In the genomic region with DNA sequence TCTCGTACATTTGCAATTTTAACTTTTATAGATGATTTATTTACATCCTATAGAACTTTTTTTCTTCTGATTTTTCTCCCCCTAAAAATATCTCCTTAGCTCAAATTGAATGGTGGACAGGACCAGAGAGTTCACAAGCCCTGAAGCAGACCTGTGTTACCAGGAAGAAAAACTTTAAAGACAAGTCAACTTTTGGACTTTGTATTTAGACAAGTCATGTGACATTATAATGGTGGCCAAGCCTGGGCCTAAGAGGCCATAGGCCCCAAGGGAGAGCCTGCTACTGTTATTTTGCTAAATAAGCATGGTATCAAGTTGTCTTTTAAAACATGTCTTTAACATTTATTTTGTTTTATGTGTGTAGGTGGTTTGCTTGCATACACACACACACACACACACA, we compare ENCODE assay signal across 21 mouse cellular contexts.
DNase-seq lines count a peak whose midpoint lies in the region; ATAC-seq and TF ChIP-seq lines count a peak whose summit lies in the region.
"Had no signal": no experiment of that assay in that cellular context is flagged by ENCODE, and none has a peak within 500 bp of the region (broad histone marks: within the 10 kb centered on the region; RNA-seq: fewer than 3 reads in every experiment).

No protein-coding gene starts in this region.

- 74% methylated on average over 1 of the region's 1 CpGs for whole genome bisulfite sequencing in kidney, embryonic 16.5 days
- 84% methylated on average over 1 of the region's 1 CpGs for WGBS in intestine, embryonic 15.5 days
- 78% methylated on average over 1 of the region's 1 CpGs for WGBS in intestine, embryonic 16.5 days
- 58% methylated on average over 1 of the region's 1 CpGs for whole genome bisulfite sequencing in large intestine, adult 2 months

- no peak overlapping the region for H3K4me3 ChIP-seq in kidney, embryonic 16.5 days (ENCODE audit: low read length)
- H3K4me3 ChIP-seq in intestine, embryonic 15.5 days (replicated peaks): no peak overlapping the region
- no peak overlapping the region for H3K4me3 ChIP-seq in intestine, embryonic 16.5 days (ENCODE audit: low read length)
- no peak overlapping the region for H3K4me3 ChIP-seq in gastrocnemius, adult 2 months
- H3K4me3 ChIP-seq: embryonic facial prominence, embryonic 10.5 days; embryonic facial prominence, embryonic 12.5 days; forebrain, embryonic 10.5 days; forebrain, embryonic 12.5 days had no signal

- H3K4me1 ChIP-seq in kidney, embryonic 16.5 days (ENCODE audit: insufficient read depth, low read length): peaks cover 15% of the 10 kb centered on the region; the same call in 1 of the 2 replicates
- H3K4me1 ChIP-seq in intestine, embryonic 15.5 days (replicated peaks): peaks cover 13% of the 10 kb centered on the region; the same call in 1 of the 2 replicates
- peaks cover 13% of the 10 kb centered on the region for H3K4me1 ChIP-seq in intestine, embryonic 16.5 days (ENCODE audit: control insufficient read depth, insufficient read depth, low read length)

- H3K4me2 ChIP-seq in kidney, embryonic 16.5 days (replicated peaks; ENCODE audit: low read depth, low read length): no peak overlapping the region
- H3K4me2 ChIP-seq in intestine, embryonic 15.5 days (replicated peaks): no peak overlapping the region
- H3K4me2 ChIP-seq in intestine, embryonic 16.5 days (ENCODE audit: low read depth, low read length): no peak overlapping the region
- H3K4me2 ChIP-seq: embryonic facial prominence, embryonic 12.5 days; forebrain, embryonic 12.5 days had no signal

- H3K9ac ChIP-seq in kidney, embryonic 16.5 days (replicated peaks; ENCODE audit: low read length): no peak overlapping the region
- H3K9ac ChIP-seq in intestine, embryonic 15.5 days: no peak overlapping the region
- H3K9ac ChIP-seq in intestine, embryonic 16.5 days (ENCODE audit: low read depth, low read length): no peak overlapping the region
- H3K9ac ChIP-seq: embryonic facial prominence, embryonic 12.5 days; forebrain, embryonic 12.5 days had no signal

- no peak for ATAC-seq in kidney, embryonic 16.5 days (ENCODE audit: low FRiP score, low TSS enrichment)
- peak; percentile 12; the same call in 1 of the 2 replicates for ATAC-seq in intestine, embryonic 15.5 days
- ATAC-seq in intestine, embryonic 16.5 days: peak; percentile 49; the same call in 1 of the 2 replicates
- no peak for ATAC-seq in erythroid progenitor cell, adult 5-6 weeks (replicated peaks; ENCODE audit: low FRiP score, poor library complexity, severe bottlenecking)
- ATAC-seq: forebrain, embryonic 14.5 days; forebrain, embryonic 16.5 days had no signal

- no peaks in the 10 kb centered on the region for H3K27me3 ChIP-seq in kidney, embryonic 16.5 days (ENCODE audit: insufficient read depth, low read length)
- H3K27me3 ChIP-seq in intestine, embryonic 15.5 days (replicated peaks): no peaks in the 10 kb centered on the region
- H3K27me3 ChIP-seq in intestine, embryonic 16.5 days (replicated peaks; ENCODE audit: control insufficient read depth, insufficient read depth, low read length): no peaks in the 10 kb centered on the region
- H3K27me3 ChIP-seq: embryonic facial prominence, embryonic 12.5 days had no signal

- H3K27ac ChIP-seq in kidney, embryonic 16.5 days (ENCODE audit: low read length): no peak overlapping the region
- no peak overlapping the region for H3K27ac ChIP-seq in intestine, embryonic 15.5 days
- H3K27ac ChIP-seq in intestine, embryonic 16.5 days (ENCODE audit: low read length): no peak overlapping the region
- H3K27ac ChIP-seq in gastrocnemius, adult 2 months: no peak overlapping the region
- H3K27ac ChIP-seq: embryonic facial prominence, embryonic 12.5 days; forebrain, embryonic 12.5 days had no signal

- DNase-seq in kidney, adult 9 months: peak; percentile 19
- DNase-seq in large intestine, adult 2 months (ENCODE audit: low read depth, low spot score): peak; percentile 57
- no peak for DNase-seq in gastrocnemius, adult 2 months
- DNase-seq: adrenal gland, adult 2 months; adrenal gland, postnatal 10 days; adrenal gland, postnatal 25 days; cerebellum, adult 11 months; cerebellum, adult 18-20 months; cerebellum, adult 8-10 months; cerebellum, adult 9-11 months; cerebellum, postnatal 25 days had no signal

- intact Hi-C loops in gastrocnemius, adult 2 months (cut with DNase I): no loop called here

- no peaks in the 10 kb centered on the region for H3K36me3 ChIP-seq in kidney, embryonic 16.5 days (ENCODE audit: insufficient read depth, low read length)
- H3K36me3 ChIP-seq in intestine, embryonic 15.5 days: no peaks in the 10 kb centered on the region
- H3K36me3 ChIP-seq in intestine, embryonic 16.5 days (ENCODE audit: control insufficient read depth, insufficient read depth, low read length): no peaks in the 10 kb centered on the region
- H3K36me3 ChIP-seq: embryonic facial prominence, embryonic 10.5 days; embryonic facial prominence, embryonic 12.5 days; forebrain, embryonic 10.5 days; forebrain, embryonic 12.5 days had no signal

- no peaks in the 10 kb centered on the region for H3K9me3 ChIP-seq in kidney, embryonic 16.5 days (ENCODE audit: low read length)
- H3K9me3 ChIP-seq in intestine, embryonic 15.5 days: no peaks in the 10 kb centered on the region
- H3K9me3 ChIP-seq in intestine, embryonic 16.5 days (ENCODE audit: control insufficient read depth, low read length): peaks cover 4% of the 10 kb centered on the region; the same call in 1 of the 2 replicates
- H3K9me3 ChIP-seq: embryonic facial prominence, embryonic 10.5 days; embryonic facial prominence, embryonic 12.5 days; forebrain, embryonic 10.5 days; forebrain, embryonic 12.5 days had no signal

- TF ChIP-seq CTCF in gastrocnemius, adult 2 months (IDR thresholded peaks at IDR 0.05): no peak

Comparison
In these comparisons a context has a peak if more than half of its experiments do, and no peak if none do; other contexts are left out.
1. ATAC-seq: peak in intestine, embryonic 15.5 days (single experiment) and intestine, embryonic 16.5 days (single experiment); none in kidney, embryonic 16.5 days (single experiment) and erythroid progenitor cell, adult 5-6 weeks (single experiment).